Mouse (Mus musculus) pancreas, adult 10 weeks (tissue): ENCODE results near the gene Asxl2. TPM values are rescaled to one million over a fixed set of nuclear protein-coding genes. Genes with fewer than 3 reads are reported as not detected.

Experiments
- polyA plus RNA-seq: library from polyadenylated mRNA; stranded (reverse); fragments of 350-450 nt; fragmentation: Illumina TruSeq; extraction: RNeasy Lipid Tissue Mini Kit (QIAGEN cat#74804); gene quantifications from one replicate; pipeline ENCODE4 v1.2.3, GENCODE M21; 2015; ENCODE audit warnings: low read depth, low replicate concordance; ENCODE audit not compliant: insufficient read depth

Asxl2 gene
- 5.1 TPM for polyA plus RNA-seq

GRCm38 (mm10) chr12:3426530-3427034 lies at the start of gene Asxl2:
Gene Asxl2 (plus strand): TSS chr12:3426857.

Other genes starting within 250 kb of the Asxl2 start
- gene Rab10, start 116.9 kb upstream of the Asxl2 start, polyA plus RNA-seq, result 13.9 TPM
- gene Kif3c, start 61.7 kb upstream of the Asxl2 start, polyA plus RNA-seq, result 3.3 TPM
- 69.0 TPM for gene Dtnb, start 145.5 kb downstream of the Asxl2 start, polyA plus RNA-seq